Mouse (Mus musculus): ENCODE results near the gene Apobec3.
"Not testable (repeated sequence)": the region's sequence is repeated elsewhere in the genome, so short reads cannot be mapped to it uniquely, and the experiment has no call there.

Gene Apobec3

DNA sequence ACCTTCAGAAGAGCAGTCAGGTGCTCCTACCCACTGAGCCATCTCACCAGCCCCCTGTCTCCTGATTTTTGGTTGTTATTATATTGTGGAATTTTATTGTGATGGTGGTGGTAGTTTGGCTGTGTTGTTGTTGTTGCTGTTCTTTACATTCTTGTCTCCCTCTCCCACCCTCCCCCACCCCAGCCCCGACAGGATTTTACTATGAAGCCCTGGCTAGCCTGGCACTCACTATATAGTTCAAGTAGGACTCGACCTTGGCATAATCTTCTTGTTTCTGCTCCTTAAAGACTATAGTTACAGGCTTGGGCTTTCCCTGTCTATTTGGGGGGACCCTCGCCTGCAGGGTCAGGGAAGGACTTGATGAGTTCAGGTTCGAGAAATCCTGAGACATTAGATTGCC is 2.9 kb downstream of the Apobec3 start:
- no peak for ATAC-seq (ENCODE audit: insufficient number of reproducible peaks, low FRiP score, low TSS enrichment)

DNA sequence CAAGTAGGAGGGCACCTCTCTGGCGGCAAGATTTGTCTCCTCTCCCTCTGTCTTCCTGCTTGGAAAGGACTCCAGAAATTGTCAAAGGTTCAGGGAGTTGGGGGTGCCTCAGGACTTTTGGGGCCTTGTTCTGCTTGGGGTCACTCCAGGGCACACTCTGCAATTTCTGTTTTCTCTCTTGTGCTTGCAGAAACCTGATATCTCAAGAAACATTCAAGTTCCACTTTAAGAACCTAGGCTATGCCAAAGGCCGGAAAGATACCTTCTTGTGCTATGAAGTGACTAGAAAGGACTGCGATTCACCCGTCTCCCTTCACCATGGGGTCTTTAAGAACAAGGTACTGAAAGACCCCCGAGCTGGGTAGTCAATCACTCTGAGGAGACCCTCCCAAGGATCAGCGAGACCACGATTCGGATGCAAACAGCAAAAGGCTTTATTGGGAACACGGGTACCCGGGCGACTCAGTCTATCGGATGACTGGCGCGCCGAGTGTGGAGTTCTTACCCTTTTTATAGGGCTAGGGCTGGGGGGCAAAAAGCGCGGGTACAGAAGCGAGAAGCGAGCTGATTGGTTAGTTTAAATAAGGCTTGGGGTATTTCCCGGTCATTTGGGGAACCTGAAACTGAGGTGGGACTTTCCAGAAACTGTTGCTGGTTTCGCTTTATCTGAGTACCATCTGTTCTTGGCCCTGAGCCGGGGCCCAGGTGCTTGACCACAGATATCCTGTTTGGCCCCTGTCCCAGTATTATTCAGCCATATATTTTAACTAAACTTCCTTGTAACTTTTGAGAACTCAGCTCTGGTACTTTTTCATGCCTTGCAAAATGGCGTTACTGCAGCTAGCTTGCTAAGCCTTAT is 4.0 kb downstream of the Apobec3 start:
- ATAC-seq (ENCODE audit: insufficient number of reproducible peaks, low FRiP score, low TSS enrichment) = not testable (repeated sequence)

DNA sequence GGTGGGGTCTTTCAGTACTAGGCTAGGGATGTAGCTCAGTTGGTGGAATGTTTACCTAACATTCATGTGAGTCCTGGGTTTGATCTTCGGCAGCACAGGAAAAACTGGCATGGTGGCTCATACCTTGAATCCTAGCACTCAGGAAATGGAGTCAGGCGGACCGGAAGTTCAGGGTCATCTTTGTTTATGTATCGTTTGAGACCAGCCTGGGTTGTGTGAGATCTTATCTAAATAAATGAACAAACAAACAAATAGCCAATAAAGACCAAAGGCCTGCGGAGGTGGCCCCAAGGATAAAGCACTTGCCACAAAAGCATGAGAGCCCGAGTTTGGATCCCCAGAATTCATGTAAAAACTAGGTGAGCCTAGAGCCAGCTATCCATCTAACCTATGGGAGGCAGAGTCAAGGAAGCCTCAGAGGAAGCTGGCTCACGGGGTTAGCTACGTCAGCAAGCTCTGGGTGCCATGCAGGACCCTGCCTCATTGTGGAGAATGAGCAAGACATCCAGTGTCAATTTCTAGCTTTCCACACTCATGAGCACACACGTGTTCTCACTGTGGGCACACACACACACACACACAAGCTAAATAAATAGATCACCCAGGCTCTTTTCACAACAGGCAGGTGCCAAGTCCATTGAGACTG is 4.7 kb downstream of the Apobec3 start:
- ATAC-seq (ENCODE audit: insufficient number of reproducible peaks, low FRiP score, low TSS enrichment) = no peak

DNA sequence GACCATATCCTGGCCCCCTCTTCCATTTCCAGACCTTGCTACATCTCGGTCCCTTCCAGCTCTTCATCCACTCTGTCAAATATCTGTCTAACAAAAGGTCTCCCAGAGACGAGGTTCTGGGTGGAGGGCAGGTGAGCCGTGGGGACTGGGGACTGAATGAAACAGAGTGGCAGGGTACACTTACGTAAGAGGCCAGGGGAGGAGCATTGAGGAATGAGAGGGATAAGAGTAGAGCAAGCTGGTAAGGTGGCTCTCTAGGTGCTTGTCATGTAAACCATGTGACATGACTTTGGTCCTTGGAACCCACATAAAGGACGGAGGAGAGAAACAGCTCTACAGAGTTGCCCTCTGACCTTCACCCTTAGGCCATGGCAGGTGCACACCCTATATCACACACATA is 7.5 kb downstream of the Apobec3 start:
- no peak for ATAC-seq (ENCODE audit: insufficient number of reproducible peaks, low FRiP score, low TSS enrichment)

DNA sequence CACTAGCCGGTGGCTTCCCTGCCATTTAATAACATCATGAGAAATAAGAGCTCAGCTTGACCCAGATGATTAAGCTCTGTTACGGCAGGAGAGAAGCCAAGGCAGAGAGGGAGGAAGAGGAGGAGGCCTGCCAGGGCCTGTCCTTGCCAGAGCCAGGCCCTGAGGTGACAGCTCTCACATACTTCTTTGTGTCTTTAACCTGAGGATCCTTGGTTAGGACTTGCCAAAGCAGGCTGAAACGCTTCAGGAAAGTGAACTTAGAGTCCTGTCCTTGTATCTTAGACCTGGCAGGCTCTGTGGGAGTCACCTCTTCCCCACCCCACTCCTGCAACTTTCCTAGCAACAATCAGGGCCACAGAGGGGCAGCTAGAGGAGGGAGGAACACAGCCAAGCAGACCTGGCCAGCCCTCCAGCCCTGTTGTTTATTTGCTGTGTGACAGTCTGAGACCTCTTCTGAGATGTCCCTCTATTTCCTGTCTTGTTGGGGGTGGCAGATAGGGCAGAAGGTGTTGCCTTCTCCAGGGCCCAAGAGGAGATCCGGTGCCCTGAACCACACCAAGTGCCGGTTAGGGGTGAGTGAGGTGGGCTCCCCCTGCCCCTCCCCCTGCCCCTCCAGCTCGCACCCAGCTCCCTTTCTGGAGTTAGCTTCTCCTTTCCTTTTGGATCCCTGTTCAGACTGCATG is 8.5 kb downstream of the Apobec3 start:
- ATAC-seq (ENCODE audit: insufficient number of reproducible peaks, low FRiP score, low TSS enrichment) = no peak

DNA sequence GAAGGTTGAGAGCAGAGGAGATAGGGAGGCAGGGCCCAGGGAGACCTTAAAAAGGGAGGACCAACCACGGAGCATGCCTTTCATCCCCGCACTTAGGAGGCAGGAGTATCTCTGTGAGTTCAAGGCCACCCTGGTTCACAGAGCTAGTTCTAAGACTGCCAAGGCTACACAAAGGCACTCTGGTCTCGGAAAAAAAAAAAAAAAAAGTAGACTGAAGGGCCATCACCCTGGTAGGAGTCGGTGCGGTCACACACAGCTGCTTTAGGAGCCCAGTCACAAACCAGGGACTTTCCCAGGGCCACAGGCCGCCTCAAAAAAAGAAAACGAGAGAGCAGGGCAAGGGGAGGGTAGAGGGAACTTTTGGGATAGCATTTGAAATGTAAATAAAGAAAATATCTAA is 9.3 kb downstream of the Apobec3 start:
- ATAC-seq (ENCODE audit: insufficient number of reproducible peaks, low FRiP score, low TSS enrichment) = no peak

DNA sequence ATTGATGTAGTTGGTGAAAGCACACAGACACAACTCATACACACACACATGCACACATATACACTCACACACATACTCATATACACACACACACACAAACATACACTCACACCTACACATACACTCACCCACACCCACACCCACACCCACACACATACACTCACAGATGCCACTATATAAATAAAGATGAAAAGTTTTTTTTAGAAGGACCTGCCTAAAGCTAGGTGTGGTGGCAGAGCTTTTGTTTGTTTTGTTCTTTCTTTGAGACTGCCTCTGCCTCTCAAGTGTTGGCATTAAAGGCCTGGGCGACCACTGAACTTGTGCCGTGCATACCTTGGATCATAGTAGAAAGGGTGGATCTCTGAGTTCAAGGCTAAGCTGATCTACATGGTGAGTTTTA is 9.9 kb downstream of the Apobec3 start:
- no peak for ATAC-seq (ENCODE audit: insufficient number of reproducible peaks, low FRiP score, low TSS enrichment)

DNA sequence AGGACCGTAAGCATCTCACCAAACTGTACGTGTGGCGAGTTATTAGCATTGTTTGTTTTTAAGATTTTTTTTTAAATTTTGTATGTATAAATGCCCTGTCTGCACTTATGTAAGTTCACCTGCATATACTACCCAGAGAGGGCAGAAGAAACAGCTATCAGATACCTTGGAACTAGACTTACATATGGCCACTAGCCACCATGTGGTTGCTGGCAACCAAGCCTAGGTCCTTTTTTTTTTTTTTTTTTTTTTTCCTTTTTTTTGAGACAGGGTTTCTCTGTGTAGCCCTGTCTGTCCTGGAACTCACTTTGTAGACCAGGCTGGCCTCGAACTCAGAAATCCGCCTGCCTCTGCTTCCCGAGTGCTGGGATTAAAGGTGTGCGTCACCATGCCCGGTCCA is 11.6 kb downstream of the Apobec3 start:
- ATAC-seq (ENCODE audit: insufficient number of reproducible peaks, low FRiP score, low TSS enrichment) = not testable (repeated sequence)

DNA sequence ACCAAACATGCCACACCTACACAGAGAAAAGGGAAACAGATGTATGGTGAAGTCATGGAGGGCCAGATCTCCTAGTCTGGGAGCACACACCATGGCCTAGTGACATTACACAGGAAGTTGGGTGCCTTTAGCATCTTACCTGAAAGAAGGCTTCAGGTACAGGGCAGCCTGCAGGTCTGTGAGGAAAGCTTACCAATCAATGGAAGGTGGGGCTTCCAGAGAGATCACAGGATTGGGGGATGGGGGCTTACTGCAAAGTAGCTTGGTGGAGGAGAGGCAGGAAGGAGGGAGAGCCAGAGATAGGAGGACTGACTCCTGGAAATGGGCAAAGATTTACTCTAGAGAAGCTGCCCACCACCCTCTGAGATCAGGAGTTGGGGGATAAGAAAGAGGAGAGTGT is 12.5 kb downstream of the Apobec3 start:
- ATAC-seq (ENCODE audit: insufficient number of reproducible peaks, low FRiP score, low TSS enrichment) = no peak

DNA sequence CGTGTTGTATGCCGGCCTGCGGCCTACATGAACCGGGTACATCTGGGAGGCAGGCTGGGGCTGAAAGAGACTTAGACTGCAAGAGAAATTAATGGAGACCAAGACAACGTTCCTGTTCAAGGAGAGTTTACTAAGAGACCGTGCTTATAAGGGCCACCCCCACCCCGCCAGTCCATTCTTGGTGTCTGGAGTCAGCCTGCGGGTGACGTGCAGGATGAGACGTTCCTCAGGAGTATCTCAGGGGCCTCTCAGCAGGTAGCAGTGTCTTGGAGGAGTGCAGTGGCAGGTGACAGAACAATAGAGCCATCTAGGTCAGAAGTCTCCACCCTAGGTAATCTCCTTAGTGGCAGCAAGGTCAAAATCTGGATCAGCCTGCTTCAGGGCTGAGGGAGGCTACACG is 13.2 kb downstream of the Apobec3 start:
- ATAC-seq (ENCODE audit: insufficient number of reproducible peaks, low FRiP score, low TSS enrichment) = not testable (repeated sequence)

DNA sequence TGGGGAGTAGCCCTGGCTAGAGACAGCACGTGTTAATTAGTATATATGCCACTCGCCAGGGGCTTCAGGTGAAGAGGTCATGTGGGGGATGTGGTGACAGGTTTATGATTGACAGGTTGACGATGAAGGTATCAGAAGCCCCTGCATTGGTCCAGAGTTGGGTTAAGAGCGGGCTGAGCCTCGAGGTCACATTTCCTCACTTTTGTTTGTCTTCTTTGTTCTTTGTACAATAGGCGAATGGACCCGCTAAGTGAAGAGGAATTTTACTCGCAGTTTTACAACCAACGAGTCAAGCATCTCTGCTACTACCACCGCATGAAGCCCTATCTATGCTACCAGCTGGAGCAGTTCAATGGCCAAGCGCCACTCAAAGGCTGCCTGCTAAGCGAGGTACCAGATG is 13.8 kb downstream of the Apobec3 start:
- ATAC-seq (ENCODE audit: insufficient number of reproducible peaks, low FRiP score, low TSS enrichment) = no peak

DNA sequence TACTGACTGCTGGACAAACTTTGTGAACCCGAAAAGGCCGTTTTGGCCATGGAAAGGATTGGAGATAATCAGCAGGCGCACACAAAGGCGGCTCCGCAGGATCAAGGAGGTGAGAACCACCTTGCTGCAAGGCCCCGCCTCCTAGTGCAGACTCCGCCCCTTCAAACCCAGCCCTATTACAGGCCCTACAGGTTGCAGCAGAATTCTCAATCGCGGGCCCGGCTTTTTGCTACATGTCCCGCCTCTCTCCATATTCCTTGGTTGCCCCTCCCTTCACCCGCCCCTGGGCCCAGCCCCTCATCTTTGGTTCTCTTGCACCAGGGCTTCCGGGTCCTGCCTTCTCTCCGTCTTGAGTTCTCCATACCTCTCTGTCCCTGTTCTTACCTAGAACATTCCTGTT is 15.4 kb downstream of the Apobec3 start:
- ATAC-seq (ENCODE audit: insufficient number of reproducible peaks, low FRiP score, low TSS enrichment) = no peak

DNA sequence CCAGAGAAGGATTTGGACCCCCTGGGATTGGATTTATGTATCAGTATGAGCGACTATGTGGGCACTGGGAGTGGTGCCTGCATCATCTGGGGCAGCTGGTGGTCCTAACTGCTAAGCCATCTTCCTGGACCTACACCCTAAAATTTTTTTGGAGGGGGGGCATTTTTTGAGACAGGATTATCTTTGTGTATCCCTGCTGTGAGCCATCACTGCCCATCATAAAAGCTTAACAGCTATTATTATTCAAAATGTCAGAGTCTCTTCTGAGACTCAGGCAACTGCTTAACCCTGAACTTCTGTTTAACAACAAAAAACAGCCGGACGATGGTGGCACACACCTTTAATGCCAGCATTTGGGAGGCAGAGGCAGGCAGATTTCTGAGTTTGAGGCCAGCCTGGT is 17.5 kb downstream of the Apobec3 start:
- ATAC-seq (ENCODE audit: insufficient number of reproducible peaks, low FRiP score, low TSS enrichment) = not testable (repeated sequence)

DNA sequence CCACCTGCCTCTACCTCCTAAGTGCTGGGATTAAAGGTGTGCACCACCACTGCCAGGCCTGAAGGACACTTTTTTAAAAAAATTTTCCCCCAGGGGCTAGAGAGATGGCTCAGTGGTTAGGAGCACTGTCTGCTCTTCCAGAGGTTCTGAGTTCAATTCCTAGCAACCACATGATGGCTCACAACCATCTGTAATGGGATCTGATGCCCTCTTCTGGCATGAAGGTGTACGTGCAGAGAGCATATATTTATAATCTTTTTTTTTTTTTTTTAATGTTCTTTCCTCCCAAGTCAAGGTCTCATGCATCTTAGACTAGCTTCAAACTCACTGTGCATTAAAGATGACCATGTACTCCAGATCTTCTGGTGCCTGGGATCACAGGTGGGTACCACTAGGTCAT is 19.4 kb downstream of the Apobec3 start:
- ATAC-seq (ENCODE audit: insufficient number of reproducible peaks, low FRiP score, low TSS enrichment) = not testable (repeated sequence)

DNA sequence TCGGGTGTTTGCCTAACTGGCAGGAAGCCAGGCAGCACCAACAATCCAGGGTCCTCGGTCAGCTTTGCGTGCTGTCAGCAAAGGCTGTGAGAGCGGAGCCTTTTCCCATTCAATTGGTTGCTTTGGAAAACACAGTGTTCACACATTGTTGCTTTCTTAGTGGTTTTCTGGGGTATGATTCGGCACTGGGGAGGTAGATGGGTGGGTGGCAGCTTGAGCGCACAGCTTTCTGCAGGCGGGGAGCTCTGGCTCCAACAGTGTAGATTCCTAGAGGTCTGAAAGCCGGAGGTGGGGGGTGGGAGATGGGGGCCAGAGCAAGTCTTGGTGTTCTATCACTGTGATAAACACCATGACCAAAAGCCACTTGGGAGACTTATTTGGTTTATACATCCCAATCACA is 19.9 kb downstream of the Apobec3 start:
- no peak for ATAC-seq (ENCODE audit: insufficient number of reproducible peaks, low FRiP score, low TSS enrichment)

DNA sequence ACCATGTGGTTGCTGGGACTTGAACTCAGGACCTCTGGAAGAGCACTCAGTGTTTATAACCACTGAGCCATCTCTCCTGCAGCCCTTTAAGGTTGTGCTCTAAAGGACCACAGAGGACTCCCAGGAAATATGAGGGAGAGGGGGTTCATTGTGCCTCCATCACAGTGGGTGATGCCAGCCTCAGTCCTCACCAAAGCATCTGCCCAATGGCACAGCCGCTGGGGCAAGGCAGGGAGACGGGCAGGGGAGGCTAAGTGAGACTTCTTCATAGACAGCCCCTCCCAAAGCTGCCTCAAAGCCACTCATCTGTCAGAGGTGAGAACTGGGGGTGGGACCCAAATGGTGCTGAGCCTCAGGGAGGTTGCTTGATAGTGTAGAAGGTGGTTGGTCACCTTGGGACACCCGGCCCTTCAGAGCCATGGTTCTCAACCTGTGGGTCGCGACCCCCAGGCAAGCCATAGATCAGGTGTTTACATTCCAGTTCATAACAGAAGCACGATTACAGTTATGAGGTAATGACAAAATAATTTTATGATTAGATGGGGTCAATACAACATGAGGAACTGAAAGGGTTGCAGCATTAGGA is 22.4 kb downstream of the Apobec3 start:
- no peak for ATAC-seq (ENCODE audit: insufficient number of reproducible peaks, low FRiP score, low TSS enrichment)

DNA sequence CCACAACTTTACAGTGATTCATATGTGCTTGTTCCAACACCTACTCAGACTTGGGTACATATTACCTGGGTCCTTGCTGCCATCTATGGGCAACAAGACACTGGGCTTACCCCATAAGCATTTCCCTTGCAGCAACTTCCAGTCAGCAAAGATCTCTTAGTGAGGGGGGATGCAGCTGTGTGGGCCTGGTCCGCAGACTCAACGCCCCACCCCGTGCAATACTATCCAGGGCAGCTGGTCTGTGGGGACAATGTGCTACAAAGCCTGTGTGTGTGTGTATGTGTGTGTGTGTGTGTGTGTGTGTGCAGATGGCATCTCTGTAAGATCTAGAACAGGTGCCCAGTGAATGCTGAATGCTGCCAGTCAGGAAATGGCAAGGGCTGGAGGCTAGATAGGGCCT is 22.9 kb downstream of the Apobec3 start:
- ATAC-seq (ENCODE audit: insufficient number of reproducible peaks, low FRiP score, low TSS enrichment) = peak; percentile 18; the same call in 1 of the 2 replicates

DNA sequence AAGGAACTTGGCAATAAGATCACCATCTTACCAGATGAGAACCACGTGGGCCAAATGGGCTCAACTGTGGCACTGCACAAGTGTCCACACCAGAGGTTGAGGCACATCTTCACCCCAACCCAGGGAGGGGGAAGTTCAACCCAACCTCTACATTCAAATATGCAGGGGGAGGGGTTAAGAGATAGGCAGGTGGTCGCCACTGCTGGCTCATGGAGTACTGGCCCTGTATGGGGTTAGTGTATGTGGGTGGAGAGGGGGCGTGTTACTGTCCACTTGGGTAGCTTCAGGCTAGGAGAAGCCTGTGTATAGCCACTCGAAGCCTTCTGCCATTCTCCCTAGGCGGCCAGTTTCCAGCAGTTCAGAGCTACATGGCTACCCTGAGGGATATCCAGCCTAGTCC is 24.7 kb downstream of the Apobec3 start:
- no peak for ATAC-seq (ENCODE audit: insufficient number of reproducible peaks, low FRiP score, low TSS enrichment)

DNA sequence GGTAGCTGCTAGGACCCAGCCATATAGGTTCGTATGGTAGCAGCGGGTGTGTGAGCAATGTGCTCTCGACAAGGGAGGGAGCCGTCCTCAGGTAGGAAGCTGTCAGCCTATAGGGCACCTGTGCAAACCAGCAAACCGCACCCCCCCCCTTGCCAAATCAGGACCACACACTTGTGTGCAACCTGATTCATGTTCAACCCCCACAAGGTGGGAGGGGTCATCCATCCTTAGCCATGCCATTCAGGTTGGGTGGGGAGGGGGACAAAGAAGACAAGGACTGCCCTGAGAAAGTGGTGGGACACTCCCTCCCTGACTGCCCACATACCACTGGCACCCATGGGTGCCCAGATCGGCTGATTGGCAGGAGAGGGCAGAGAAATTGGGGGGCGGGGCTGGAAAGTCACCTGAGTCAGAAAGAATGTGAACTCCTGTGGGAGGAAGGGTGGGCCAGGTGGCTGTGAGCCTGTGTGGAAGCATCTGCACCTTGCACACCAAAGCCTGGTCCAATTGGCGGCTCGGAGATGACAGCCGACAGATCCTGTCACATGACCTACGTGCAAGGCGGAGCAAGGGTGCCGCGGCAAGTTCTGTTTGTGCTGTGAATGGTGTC is 25.8 kb downstream of the Apobec3 start:
- no peak for ATAC-seq (ENCODE audit: insufficient number of reproducible peaks, low FRiP score, low TSS enrichment)

DNA sequence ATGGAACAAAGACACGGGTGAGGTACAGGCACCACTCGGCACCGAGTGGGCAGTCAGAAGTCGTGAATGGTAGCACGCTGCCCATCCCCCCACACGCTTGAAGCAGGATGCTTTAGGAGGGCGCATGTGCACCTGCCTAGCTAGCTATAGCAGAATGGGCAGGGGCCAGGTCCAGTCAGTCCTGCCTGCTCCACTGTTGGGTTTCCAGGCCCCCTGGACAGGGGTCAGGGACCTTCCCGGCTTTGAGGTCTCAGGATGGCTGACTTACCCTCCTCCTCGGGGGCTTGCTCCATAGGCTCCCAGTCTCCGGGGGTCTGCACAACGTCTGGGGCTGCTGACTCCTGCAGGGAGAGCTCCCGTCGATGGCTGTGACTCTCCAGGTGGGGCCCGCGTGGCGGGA is 27.0 kb downstream of the Apobec3 start:
- ATAC-seq (ENCODE audit: insufficient number of reproducible peaks, low FRiP score, low TSS enrichment) = no peak

DNA sequence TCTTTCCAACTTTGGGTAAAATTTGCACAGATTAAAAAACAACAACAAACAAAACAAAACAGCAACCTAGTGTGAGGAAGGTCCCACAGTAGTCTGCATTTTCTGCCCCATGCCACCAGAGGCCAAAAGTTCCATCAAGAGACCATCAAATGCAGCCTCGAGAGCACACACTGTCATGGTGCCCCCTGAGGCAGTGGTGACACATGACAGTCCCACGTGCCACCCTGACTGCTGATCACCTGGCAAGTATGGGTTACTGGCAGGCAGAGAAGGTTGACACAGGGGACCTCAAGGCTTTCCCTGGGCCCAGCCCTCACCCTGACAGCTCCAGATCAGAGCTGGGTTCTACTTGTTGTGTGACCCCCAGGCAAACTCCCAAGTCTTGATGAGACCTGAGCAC is 28.3 kb downstream of the Apobec3 start:
- no peak for ATAC-seq (ENCODE audit: insufficient number of reproducible peaks, low FRiP score, low TSS enrichment)
